ENCODE assay signal across 8 mouse cellular contexts in genomic region chr11:78182961-78183844, GRCm38 (mm10). TPM values are rescaled to one million over a fixed set of nuclear protein-coding genes. Genes with fewer than 3 reads are reported as not detected.
DNase-seq lines count a peak whose midpoint lies in the region; ATAC-seq lines count a peak whose summit lies in the region.

Gene Rpl23a, minus strand, starts transcription at chr11:78183584.

- intact Hi-C loops in gastrocnemius, postnatal 14 days (cut with DNase I; ENCODE audit: low total_unique reads), result no loop called here

- ATAC-seq in megakaryocyte, adult 5-6 weeks (ENCODE audit: poor library complexity, severe bottlenecking), result peak; percentile 92

- peak; percentile 94 for DNase-seq in adipocyte (ENCODE audit: low spot score)
- peak; percentile 95 for DNase-seq in embryo, embryonic 10 days (ENCODE audit: low spot score)
- peak; percentile 67 for DNase-seq in gastrocnemius, postnatal 14 days
- peak; percentile 93 for DNase-seq in induced T-regulatory cell, adult 2 months (ENCODE audit: low read depth)
- peak; percentile 85 for DNase-seq in left cerebral cortex, adult 8-10 months (ENCODE audit: low spot score in 2 of 2)
- peak; percentile 87 for DNase-seq in right cerebral cortex, adult 18-20 months
- peak; percentile 78 for DNase-seq in urinary bladder, postnatal 14 days (ENCODE audit: low spot score)

RNA-seq across cellular contexts. Expression of gene Rpl23a, which starts in this region (rescaled TPM):
- total RNA-seq in gastrocnemius, postnatal 14 days (2021), result 1,000 to 10,000 TPM; 1,019 to 1,174 TPM
- total RNA-seq in left cerebral cortex, adult 8-10 months (2022), result 100 to 1,000 TPM; 678 to 790 (median 743) TPM
- total RNA-seq in megakaryocyte, adult 5-6 weeks (2015), result 2,467 and 2,664 TPM in 2 replicates
- total RNA-seq in megakaryocyte, adult 5-6 weeks (2017), result 2,641 and 2,675 TPM in 2 replicates

Comparison
In these comparisons a context has a peak if more than half of its experiments do, and no peak if none do; other contexts are left out.
1. Peak in every context shown above with its lines: DNase-seq and ATAC-seq.